ENCODE assay signal across 21 mouse cellular contexts in genomic region chr17:44609356-44609755, GRCm38 (mm10).
"Had no signal": no experiment of that assay in that cellular context is flagged by ENCODE, and none has a peak within 500 bp of the region (broad histone marks: within the 10 kb centered on the region; RNA-seq: fewer than 3 reads in every experiment).

No protein-coding gene starts in this region.

- ATAC-seq: midbrain, embryonic 15.5 days had no signal

- H3K9ac ChIP-seq: liver, embryonic 13.5 days; midbrain, embryonic 12.5 days; midbrain, embryonic 15.5 days; neural tube, embryonic 12.5 days; neural tube, embryonic 15.5 days had no signal

- H3K36me3 ChIP-seq: liver, embryonic 13.5 days; midbrain, embryonic 12.5 days; midbrain, embryonic 15.5 days; neural tube, embryonic 12.5 days; neural tube, embryonic 15.5 days had no signal

- H3K4me1 ChIP-seq: midbrain, embryonic 15.5 days; neural tube, embryonic 12.5 days had no signal

- DNase-seq: kidney, adult 2 months; kidney, postnatal 25 days; layer of hippocampus, postnatal 36 days; left cerebral cortex, postnatal 4 days; liver, embryonic 13.5 days; lung, adult 2 months; lung, postnatal 14 days; right cerebral cortex, adult 18-20 months; right cerebral cortex, postnatal 14 days; right cerebral cortex, postnatal 4 days; thymus, adult 2 months; thymus, postnatal 14 days; thymus, postnatal 4 days had no signal

- H3K4me3 ChIP-seq: left cerebral cortex, adult 2 months; liver, embryonic 13.5 days; megakaryocyte, embryonic 14.5 days; midbrain, embryonic 12.5 days; midbrain, embryonic 15.5 days; neural tube, embryonic 12.5 days; neural tube, embryonic 15.5 days had no signal

- H3K27me3 ChIP-seq: liver, embryonic 13.5 days; megakaryocyte, embryonic 14.5 days; midbrain, embryonic 12.5 days; midbrain, embryonic 15.5 days; neural tube, embryonic 12.5 days; neural tube, embryonic 15.5 days had no signal

- H3K9me3 ChIP-seq: liver, embryonic 13.5 days; megakaryocyte, embryonic 14.5 days; midbrain, embryonic 12.5 days; midbrain, embryonic 15.5 days; neural tube, embryonic 12.5 days; neural tube, embryonic 15.5 days had no signal

- H3K27ac ChIP-seq: kidney, postnatal 0 days; left cerebral cortex, adult 2 months; liver, embryonic 13.5 days; midbrain, embryonic 12.5 days; midbrain, embryonic 15.5 days; neural tube, embryonic 12.5 days; neural tube, embryonic 15.5 days; stomach, postnatal 0 days had no signal

- H3K4me2 ChIP-seq: liver, embryonic 13.5 days; midbrain, embryonic 12.5 days; midbrain, embryonic 15.5 days; neural tube, embryonic 12.5 days; neural tube, embryonic 15.5 days had no signal
